Mouse (Mus musculus): ENCODE measurements at regions not wholly inside any gene's neighbourhood (a gene's known extent, or its start where the extent isn't known, plus 50 kb on each side); places are given as distances from the start of the nearest gene placed in this dataset.

DNA sequence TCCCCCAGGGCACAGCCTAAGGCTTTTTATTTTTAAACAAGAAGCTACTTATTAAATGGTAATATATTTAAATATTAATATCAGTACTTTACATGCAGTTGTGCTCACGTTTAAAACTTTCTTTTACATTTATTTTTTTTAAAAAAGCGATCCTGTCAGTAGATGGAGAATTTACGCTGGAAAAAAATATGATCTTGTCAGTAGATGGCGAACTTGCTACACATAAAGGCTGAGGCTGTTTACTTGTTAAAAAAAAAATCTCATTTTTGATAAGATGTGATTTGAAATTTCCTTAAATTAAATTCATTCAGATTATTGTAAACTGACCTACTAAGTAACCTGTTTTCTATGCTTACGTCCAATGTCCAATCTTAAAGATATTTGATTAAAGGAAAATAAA is 441.7 kb upstream of the BB014433 start:
- DNase-seq (ENCODE audit: low read depth): no peak

- no peak for DNase-seq (ENCODE audit: low read depth)
These were observed 424.7 kb upstream of the BB014433 start for GRCm38 (mm10) chr8:15470561-15470960.

- DNase-seq (ENCODE audit: low read depth): no peak
These were observed 422.9 kb upstream of the BB014433 start for GRCm38 (mm10) chr8:15468540-15469476.

GRCm38 (mm10) chr8:15438546-15438945 is 392.7 kb upstream of the BB014433 start:
- DNase-seq (ENCODE audit: low read depth): no peak

DNA sequence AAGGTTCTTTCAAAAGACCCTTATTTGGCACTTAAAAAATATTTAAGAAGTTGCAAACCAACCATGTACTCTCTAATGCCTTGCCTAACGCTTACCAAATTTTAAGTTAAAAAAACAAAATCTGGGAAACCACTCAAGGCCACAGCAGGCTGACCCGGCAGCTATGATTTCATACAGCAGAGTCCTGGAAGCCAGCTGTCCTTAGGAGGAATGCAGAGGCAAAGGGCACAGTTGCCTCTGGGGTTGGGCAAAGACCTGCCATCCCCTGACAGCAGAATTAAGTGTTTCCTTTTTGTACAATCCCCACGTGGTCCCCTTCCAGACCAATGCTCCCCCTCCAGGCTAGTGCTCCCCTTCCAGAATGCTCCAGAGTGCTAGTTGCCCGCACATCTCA is 348.8 kb upstream of the BB014433 start:
- no peak for DNase-seq (ENCODE audit: low read depth)

GRCm38 (mm10) chr8:15393936-15394721 is 348.3 kb upstream of the BB014433 start:
- no peak for DNase-seq (ENCODE audit: low read depth)

GRCm38 (mm10) chr8:15392056-15392455 is 346.2 kb upstream of the BB014433 start:
- no peak for DNase-seq (ENCODE audit: low read depth)

DNA sequence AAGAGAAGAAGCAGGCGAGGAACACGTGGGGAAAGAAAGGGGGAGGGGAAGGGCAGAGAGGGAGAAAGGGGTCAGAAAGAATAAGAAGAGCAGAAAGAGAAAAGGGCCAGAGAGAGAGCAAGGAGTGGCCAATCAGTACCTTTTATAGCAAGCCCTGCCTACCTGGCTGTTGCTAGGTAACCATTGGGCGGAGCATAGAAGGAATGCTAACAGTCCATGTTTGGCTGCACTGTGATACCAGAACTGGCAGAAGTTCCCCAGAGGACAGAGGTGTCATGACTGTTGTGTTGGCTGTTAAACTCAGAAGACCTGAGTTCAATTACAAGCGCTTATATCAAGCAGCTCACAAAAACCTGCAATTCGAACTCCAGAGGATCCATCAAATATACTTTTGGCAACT is 342.9 kb upstream of the BB014433 start:
- DNase-seq (ENCODE audit: low read depth): no peak

DNA sequence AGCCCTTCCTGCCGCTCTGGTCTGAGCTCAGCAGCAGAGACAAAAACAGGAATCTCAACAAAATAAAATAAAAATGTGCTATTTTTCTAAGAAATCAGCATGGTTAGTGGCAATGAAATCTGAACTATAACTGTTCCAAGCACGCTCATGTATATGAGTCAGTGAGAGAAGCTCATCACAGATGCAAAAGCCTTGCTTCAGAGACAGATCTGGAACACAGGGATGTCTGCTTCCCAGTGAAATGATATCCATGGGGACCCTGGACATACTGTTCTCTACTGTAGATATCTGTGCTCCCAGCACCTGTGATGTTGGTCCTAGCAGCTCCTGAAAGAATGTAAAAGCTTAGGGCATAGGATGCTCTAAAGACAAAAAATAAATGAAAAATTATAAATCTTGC is 321.2 kb upstream of the BB014433 start:
- no peak for DNase-seq (ENCODE audit: low read depth)

GRCm38 (mm10) chr8:15364546-15364945 is 318.7 kb upstream of the BB014433 start:
- no peak for DNase-seq (ENCODE audit: low read depth)

GRCm38 (mm10) chr8:15344151-15344550 is 298.3 kb upstream of the BB014433 start:
- DNase-seq (ENCODE audit: low read depth): no peak

- DNase-seq (ENCODE audit: low read depth): no peak
These were observed 297.7 kb upstream of the BB014433 start for GRCm38 (mm10) chr8:15343616-15344015.

DNA sequence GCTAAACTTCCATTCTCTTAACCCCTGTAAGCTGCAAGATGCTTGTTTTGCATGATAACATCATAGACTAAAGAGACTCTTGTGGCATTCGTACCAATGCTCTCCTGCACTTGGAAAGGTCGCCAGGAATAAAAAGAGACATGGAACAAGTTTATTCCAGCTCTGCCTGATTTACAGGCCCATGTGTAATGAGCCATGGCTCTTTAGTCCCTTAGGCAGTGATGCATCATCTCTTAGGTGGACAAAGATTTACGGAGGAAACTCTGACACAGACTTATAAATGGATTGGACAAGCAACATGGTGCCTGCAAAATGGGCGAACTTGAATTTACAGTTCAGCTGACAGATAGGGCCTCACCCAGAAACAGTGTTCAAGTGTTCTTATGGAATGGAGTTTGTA is 288.7 kb upstream of the BB014433 start:
- DNase-seq (ENCODE audit: low read depth): no peak

DNA sequence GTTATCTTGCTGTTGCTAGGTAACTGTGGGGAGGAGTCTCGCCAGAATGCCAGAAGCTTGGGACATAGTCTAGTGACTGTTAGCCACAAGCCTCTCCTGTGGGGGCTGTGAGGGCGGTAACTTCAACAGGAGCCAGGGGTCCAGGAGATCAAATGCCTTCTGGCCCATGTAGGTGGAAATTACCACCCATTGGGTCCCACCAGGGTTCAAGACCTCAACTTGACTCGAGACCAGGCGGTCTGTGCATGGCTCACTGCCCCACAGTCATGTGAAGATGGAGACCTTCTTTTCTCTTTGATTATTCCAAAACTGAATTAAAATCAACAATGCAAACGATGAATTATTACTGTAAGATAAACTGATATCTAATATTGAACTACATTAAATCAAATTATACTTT is 281.4 kb upstream of the BB014433 start:
- DNase-seq (ENCODE audit: low read depth): no peak

DNA sequence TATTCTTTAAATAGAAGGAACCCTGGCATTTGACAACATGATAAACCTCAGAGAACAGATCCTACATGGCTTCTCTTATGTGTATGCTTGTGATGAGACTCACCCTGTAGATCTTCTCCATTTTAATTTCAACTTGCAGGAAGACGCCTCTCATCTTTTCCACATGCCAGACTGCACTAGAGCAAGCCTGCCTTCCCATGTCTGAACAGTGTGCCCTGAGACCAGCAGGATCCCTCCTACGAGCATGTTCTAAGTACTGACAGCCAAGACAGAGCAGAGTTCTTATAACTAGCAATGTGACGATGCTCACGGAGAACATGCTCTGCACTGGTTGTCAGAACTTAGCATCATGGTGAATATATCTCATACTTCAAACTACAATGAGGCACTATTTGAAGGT is 277.5 kb upstream of the BB014433 start:
- no peak for DNase-seq (ENCODE audit: low read depth)

DNA sequence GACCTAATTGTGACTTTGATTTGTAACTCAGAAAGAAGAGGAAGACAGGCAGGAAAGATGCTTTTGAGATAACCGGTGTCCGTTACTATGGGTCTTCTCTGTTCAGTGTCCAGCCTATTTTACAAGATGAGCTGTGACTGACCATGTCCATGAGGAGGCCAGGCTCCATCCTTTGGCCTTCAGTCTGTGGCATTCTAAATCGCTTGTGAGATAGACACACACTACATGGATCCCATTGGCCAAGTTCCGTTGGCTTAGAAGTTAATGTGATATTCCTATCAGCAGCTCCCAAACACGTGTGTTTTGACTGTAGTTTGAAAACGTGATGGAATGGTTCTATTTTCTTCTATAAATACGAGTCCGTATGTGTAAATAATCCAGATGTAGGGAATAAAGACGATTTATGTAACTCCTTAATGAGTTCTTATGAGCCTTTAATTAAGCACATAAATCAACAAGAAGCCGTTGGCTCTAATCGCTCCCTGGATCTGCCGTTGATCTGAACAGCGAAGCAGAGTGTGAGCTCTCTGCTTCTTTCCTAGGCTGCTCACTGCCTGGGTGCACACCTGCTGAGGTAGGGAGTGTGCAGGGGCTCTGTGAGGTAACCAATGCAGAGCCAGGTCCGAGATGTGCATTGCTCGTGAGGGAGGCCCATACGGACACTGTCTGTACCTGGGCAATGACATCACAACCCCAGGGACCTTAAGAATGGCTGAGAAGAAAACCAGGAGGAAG is 272.4 kb upstream of the BB014433 start:
- no peak for DNase-seq (ENCODE audit: low read depth)

- no peak for DNase-seq (ENCODE audit: low read depth)
These were observed 267.6 kb upstream of the BB014433 start for GRCm38 (mm10) chr8:15313481-15313880.

DNA sequence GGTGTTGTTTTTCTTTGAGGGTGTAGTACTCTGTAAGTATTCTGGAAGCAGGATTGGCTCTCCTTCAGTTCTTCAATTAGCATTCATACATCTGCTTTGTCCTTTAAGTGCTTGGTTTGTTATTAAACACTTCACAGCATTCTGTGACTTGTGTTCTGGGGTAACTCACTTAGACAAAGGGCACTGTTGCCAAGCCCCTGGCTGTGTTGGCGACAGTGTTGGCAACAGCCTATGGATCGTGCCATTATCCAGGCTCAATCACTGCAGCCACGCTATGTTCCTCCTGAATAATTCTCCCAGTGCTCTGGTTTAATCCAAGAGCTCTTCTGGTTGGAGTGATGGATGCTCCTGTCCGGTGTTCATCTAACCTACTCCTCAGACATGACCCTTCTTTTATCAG is 265.6 kb upstream of the BB014433 start:
- no peak for DNase-seq (ENCODE audit: low read depth)

- DNase-seq (ENCODE audit: low read depth): no peak
These were observed 265.2 kb upstream of the BB014433 start for GRCm38 (mm10) chr8:15311045-15311444.

GRCm38 (mm10) chr8:15304143-15304677 is 258.3 kb upstream of the BB014433 start:
- DNase-seq (ENCODE audit: low read depth): no peak

GRCm38 (mm10) chr8:15273775-15274174 is 227.9 kb upstream of the BB014433 start:
- no peak for DNase-seq (ENCODE audit: low read depth)

All from naive thymus-derived CD4-positive, alpha-beta T cell, adult 2 months (primary cell).